Mouse (Mus musculus): ENCODE measurements around the gene Dph1.

Dph1 gene

DNA sequence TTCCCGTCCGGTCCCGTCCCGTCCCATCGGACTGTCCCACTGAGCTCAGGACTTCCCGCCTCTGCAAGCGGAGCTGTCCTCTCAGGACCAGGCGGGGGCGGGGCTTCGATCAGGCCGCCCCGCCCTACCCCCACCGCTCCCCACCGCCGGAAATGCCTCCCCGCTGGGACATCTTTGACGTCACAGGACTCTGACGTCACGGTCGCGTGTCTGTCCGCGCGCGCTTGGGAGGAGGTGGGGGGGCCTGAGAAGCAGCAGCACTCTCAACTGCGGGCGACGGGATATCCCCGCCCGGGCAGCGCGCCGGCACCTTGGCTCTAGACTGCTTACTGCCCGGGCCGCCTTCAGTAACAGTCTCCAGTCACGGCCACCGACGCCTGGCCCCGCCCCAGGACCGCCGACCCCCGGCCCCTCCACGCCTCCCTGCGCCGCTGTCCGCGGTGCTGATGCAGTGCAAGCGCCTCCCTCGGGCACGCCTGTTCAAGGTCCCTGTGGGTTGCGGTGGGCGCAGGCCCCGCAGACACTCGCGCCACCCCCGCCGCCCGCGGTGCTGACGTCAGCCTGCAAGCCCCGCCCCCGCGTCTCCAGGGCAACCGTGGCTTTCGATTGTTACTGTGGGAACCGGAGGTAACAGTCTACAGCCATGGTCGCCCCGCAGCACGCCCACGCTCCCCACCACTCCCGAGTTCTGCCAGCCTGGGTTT, 17.8 kb downstream of the Dph1 start:
- peak; percentile 84 for DNase-seq (ENCODE audit: low spot score)

DNA sequence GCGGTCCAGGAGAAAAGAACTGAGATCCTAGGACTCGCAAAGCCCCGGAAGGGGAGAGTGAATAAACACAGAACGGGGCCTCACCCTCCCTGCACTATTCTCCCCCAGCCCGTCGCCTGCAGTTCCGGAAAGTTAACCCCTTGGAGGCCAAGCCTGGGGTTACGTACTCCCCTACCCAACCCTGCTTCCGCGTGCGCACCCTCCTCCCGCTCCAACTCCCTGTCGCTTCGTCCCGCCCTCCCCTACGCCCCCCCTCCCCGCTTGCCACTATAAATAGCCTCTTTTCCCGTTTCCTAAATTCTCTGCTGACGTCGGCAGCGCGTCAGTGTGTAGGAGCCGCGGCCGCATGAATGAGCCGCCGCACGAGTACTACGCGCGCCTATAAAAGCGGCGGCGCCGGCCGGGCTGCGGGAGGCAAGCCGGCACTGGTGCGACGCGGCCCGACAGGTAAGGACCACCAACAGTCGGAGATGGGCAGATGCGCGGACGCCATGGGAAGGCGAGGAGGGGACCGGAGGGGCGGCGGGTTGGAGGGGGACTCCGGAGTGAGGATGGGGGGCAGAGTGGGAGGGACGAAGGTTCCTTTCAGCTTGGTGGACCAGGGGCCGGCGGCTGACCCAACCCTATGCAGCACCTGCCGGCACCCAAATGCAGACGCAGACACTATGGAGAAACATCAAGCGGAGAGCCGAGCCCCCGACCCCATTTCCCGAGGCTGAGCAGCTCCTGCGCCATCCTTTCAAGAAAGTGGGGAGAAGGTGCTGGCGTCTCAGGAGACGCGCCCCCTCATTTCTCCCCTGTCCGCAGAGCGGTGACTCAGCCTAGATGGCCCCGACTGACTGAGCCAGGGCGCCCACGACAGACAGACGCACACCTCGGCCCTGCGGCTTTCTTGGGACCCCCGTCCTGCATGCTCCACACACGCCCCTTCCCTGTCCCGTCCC, 18.6 kb downstream of the Dph1 start:
- DNase-seq (ENCODE audit: low spot score) = no peak

DNA sequence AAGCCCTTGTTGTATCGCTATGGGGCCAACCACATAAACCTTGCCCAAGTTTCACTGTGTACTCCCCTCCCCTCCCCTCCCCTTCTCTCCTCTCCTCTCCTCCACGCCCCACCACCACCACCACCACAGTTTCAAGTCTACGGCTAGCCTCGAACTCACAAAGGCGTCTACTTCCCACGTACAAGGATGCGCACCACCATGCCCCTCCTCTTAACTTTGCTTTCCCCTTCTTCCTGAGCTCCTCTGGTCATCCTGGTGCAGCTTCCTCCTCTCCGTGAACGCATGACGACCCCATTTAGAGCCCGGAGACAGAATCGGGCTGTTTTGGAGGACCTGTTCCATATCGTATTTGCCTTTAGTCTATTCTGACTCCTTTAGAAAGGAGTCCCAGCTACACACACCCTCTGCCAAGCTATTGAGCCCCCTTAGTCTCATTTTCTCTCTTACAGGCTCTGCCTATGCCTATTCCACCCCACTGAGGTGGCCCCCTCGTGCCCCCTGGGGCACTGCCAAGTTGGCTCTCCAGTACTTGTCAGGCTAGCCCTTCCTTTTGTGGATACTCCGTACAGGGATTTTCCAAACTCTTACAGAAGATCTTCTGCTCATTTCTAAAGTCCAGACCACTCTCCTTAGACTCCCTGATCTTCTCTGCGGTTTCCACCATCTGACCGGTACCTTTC, 19.7 kb downstream of the Dph1 start:
- DNase-seq (ENCODE audit: low spot score) = no peak

DNA sequence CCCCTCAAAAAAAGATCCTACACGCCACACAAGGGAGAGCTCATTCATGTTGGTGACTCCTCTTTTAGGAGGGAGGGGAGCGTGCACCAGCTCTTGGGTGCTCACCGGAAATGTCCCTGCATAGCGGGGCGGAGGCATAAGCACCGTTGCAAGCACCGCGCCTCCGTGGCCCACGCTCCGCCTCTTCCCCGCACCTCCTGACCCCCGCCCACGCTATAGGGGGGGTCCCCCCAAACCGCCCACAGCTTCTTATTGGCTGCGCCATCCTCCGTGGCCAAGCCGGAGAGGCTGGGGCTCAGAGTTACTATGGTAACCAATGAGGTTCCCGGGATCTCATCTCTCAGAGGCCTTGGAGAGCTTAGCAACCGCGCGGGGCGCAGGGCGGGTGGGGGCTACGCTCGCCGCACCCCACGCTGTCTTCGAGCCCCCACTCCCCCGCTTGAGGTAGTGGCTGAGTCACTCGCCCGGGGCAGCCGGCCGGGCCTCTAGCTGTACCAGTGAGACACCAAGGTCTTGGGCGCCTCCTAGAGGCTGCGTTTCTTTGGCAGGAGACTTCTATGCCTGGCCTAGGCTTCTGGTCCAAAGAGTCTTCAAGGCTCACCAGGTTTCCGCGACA, 20.8 kb downstream of the Dph1 start:
- DNase-seq (ENCODE audit: low spot score) = peak; percentile 95

DNA sequence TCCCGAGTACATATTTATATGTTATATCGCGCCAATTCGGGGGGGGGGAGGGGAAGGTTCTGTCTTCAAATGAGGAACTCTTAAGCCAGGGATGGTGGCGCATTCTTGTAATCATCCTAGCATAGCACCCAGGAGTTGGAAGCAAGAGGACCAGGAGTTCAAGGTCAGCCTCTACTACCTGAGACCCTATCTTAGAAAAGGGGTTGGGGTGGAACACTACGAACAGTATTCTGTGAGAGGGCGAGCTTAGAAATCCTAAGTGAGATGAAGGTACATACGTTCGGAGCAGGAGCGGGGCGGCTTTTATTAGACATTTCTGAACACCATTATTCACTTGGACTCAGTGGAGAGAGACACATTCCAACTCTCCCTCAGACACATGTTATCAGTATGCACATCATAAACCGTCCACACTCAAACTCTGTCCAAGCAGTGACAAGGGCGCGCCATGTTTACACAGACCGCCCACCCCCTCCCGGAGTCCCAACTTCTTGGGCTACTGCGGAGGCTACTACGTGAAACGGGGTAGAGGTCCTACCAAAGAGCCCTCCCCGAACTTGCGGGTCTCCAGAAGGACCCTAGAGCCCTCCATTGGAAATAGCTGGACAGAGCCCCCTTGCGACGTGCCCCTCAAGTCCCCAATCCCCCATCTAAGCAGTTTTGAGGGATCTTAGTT, 21.5 kb downstream of the Dph1 start, which contains the start of gene Hic1:
Hic1 (minus strand) TSS at position 115 of the 676 bp plus-strand sequence.
- no peak for DNase-seq (ENCODE audit: low spot score)

DNA sequence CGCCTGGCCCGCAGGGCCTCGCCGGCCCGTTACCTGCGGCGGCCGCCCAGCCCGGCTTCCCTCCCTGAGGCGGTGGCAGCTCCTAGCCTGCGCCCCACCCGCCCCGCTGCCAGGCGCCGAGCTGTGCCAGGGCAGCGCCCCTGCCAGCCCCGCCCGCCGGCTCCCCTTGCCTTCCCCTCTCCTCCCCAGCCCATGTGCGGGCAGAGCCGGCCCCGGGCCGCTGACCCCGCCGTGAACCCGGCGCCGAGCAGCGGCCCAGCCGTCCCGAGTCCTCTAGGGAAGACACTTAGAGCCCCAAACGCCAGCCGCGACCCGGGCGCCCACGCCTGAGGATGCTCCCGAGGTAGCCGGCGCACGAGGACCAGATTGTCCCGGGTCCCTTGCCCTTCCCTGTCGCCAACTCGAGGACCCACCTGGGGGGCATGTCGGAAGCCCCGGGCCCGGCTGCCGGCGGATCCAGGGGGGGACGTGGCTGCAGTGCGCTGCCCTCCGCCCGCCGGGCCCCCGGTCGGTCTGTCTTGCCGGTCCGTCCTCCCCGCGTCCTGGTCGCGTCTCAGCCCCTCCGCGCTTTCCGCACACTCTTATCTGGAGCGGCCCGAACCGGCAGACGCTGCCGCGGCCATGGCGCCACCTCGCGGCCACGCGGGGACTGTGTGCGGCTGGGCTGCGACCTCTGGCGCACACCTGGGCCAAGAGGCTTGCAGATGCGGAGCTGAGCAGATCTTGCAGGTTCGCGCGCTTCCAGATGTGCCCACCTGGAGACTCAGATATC, 22.3 kb downstream of the Dph1 start:
- DNase-seq (ENCODE audit: low spot score) = peak; percentile 80

DNA sequence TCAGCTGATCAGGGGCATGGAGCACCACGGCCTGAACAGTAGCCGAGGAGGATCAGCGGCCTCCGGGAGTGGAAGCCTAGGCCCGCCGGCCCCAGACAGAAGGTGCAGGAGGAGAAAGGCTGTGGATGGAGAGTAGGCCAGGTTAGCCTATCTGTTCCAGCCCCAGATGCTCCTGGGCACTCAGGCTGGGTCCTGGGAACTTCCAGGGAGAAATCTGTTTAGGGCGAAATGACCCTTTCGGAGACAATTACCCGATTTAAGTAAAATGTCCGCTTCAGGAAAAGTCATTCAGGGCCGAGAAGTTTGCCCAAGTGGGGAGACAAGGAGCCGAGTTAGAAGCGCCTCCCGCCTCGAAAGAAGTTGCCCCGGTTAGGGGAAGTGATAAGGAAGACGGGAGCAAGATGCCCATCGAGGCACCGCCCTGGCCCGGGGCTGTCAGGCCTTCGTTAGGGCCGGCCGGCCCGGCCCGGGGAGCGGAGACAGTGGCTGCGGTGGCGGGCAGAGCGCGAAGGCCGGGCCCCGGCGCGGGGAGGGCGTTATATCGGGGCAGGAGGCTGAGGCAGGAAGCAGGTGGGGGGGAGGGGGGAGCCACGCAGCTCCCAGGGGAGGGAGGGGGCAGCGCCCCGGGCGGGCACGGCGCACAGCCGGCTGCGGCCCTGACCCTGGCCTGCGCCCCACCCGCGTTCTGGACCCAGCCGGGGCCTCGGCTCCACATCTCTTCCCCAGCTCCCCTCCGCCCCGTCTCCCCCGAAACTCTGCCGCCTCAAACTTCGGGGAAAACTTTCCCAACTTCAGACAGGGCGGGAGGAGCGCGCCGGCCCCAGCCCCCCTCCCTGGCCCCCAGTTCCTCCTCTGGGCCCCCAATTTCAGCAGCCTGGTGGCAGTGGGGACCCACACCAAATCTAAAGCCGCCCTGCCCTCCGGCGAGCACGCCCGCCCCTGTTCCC, 23.1 kb downstream of the Dph1 start:
- no peak for DNase-seq (ENCODE audit: low spot score)

DNA sequence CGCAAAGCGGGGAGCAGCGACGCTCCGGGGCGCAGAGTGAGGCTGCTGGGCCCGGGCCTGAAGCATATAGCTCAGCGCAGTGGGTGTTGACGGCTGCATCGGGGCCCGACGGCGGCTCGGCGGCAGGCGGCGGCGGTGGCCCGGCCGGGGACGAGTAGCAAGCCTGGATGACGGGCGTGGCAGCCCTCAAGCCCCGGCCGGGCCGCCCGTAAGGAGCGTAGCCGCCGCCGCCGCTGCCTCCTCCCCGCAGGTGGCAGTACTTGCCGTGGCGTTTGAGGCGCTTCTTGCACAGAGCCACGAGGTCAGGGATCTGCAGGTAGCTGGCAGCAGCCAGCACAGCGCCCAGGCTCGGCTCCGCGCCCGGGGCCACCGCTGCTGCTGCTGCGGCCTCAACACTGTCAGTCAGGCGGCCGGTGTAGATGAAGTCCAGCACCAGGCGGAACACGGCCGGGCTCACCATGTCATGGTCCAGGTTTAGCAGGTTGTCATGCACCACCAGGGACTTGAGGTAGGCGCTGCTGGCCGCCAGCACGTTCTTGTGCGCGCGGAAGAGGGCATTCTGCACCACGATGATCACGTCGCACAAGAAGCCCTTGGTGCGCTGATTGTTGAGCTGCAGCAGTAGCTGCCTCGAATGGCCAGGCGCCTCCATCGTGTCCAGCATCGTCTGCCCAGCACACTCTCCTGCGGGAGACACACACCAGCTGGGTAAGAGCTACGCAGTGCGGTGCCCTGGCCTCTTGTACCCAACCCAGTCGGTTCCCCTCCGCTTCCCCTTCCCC, 24.0 kb downstream of the Dph1 start:
- DNase-seq (ENCODE audit: low spot score) = no peak

DNA sequence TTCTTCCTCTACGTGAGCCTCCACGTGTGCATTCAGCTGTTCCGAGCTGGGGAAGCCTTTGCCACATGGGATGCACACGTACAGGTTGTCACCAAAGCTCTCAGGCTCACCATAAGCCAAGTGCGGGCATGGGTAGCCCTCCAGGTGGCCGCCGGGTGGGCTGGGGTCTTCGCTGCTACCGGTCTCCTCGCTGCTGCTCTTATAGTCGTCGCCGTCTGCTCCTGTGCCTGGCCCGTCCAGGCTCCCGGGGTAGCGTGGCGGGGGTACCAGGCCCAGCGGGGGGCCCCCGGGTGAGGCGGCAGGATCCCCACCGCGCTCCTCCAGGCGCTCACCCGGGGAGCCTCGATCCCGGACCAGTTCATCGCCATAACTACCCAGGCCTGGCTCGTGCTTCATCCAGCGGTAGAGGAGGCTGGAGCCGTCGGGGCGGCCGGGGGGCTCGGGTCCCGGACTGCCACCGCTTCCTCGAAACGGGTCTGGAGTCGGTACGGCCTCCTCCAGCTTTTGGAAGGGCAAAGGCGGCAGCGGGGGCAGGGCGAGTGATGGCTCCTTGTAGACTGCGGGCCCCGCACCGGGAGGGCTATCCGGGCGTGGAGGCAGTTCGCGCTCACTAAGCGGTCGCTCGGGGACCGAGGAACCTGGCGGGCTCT, 24.7 kb downstream of the Dph1 start:
- no peak for DNase-seq (ENCODE audit: low spot score)

DNA sequence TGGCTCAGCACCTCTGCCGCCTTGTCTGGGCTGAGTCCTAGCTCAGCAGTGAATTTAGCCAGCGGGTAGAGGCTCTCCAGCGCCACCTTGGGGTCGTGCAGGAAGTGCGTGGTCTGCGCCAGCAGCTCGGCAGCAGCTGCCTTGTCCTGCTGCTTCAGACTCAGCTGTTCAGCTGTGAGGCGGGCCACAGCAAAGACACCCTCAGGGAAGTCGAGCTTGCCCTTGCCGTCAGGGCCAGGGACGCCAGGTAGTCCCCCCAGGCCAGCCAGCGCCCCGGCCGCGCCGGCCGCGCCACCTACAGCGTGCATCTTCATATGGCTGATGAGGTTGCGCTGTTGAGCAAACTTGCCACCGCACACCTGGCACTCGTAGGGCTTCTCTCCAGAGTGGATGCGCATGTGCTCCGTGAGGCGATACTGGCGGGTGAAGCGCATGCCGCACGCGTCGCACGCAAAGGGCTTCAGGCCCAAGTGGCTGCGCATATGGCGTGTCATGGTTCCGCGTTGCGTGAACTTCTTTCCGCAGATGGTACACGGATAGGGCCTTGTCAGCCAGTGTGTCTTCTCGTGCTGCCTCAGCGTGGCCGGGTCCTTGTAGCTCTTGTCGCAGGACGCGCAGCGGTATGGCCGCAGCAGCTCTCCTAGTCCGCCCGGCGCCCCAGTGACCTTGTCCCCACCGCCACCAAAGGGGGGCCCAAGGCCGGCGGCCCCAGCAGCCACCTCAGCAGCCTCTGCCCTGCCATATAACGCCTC, 25.4 kb downstream of the Dph1 start:
- peak; percentile 64 for DNase-seq (ENCODE audit: low spot score)

DNA sequence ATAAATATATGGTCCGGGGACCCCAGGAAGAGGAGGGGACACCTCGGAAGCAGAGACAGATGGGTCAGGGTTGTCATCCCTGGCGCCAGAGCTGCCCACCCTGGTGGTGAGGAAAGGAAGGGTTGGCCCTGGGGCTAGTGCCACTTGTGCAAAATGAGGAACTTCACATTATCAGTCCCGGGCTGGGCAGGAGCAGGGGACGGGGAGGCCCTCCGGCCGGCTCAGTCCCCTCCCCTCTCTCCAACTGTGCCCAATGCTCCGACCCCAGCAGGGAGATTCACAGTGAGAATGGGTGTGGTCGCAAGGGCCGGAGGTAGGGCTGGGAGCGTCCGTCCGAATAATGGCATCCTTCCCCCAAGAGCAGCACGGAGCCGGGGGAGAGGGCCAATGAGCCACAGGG, 26.3 kb downstream of the Dph1 start:
- DNase-seq (ENCODE audit: low spot score) = no peak

DNA sequence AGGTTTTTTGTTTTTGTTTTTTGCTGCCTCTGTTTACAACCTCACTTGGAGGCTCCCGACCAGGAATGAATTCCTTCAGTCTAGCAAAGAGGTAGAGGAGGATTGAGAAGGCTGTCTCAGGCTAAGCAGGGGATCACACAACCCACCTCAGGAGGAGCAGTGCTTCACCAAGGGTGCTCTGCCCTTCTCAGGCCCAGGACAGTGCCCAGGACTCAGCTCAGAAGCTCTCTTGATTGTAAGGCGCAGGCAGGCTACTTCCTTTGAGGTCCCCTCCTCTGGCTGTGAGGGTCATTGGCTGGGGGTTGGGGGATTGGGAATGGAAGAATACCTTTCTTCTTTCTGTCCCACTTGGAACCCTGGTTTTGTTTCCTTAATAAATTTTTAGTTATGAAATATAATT, 27.0 kb downstream of the Dph1 start:
- no peak for DNase-seq (ENCODE audit: low spot score)

DNA sequence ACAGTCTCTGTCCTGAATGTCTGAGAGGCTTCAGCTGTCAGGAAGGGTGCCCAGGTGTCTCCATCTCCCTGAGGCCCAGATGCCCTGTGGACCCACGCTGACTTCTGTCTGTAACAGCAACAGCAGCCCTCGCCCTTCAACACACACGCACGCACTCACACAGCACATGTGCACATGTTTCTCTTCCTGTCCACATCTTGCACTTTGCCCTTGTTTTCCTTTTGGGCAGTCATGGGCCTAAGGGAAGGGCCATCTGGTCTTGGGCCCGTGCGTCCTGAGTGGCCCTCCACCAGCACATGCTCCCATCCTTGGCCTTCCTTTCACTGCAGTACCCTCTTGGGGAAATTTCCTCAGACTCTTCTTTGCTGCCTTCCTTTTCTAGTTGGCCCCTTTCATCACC, 27.7 kb downstream of the Dph1 start:
- DNase-seq (ENCODE audit: low spot score) = no peak

DNA sequence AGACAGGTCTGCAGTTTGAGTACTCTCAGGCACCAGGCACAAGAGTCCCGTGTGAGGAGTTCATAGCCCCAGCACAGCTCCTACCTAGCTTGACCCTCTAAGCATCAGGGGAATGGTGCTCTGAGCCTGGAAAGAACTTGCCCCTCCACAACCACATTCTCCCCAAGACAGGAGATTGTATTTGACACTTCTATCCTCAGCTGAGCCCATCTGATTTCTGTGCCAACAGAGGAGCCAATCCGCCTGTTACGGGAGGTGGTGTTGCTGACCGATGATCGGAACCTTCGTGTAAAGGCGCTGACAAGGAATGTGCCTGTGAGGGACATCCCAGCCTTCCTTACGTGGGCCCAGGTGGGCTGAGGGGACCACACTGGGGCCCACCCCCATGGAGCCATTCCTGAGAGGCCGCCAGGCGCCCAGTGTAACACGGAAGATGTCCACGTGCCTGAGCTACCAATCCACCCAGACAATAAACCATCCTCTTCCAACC, 28.4 kb downstream of the Dph1 start:
- no peak for DNase-seq (ENCODE audit: low spot score)

DNA sequence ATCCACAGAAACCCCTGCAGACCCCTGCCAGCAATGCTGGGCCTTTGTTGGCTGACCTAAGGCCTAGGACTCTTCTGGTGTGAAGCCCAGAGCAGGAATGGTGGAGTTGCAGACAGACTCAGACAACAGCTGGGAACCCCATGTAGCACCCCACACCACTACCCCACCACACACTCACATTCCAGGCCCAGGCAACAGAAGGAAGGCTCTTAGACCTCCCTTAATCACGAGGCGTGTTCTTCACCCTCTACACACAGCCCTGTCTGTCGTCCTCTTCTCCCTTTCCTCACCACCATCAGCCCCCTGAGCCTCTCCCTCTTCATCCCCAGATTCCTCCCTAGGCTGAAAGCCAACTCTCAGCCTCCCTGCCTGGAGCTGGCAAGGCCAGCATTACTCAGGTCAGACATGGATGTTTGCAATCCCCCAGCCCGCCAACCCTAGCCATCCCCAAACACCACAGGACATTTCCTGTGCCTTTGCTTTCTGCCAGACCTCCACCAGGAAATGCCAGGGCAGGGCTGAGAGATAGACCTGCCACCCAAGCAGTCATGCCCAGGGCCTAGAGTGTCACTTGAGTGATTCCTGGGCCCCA, 29.5 kb downstream of the Dph1 start:
- DNase-seq (ENCODE audit: low spot score) = no peak

DNA sequence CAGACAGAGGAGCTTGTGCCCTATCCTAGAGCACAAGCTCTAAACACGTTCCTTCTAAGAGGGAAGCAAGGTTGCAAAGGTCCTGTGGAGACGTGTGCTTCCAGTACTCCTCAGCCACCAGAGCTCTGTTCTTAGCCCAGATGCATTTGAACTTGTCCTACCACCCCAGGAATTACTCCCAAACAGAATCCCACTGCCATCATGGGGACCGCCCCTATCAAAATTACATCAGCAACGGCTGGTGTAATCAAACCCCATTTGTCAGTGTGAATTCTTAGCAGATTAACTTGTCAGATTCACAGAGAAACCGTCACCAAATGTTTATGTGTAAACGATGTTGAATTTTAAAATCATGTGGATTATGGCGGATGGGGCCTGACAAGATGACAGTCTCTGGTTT, 30.1 kb downstream of the Dph1 start:
- no peak for DNase-seq (ENCODE audit: low spot score)

DNA sequence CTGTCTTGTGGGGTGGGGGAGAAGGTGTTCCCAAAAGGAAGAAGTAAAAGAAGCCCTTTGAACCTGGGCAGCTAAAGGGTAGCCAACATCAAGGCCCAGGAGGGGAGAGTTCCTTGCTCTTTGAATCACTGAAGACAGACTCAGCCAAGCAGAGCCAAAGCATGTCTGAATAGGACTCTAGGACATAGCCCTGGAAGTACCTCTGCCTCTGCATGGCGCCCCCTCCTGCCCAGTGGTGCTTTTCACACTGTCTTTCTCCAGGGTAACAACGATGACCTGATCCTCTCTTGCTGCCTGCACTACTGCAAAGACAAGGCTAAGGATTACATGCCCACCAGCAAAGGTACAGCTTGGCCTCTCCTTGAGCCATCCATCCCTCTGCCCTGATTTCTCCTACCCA, 31.5 kb downstream of the Dph1 start:
- peak; percentile 23 for DNase-seq (ENCODE audit: low spot score)

Data from retina, embryonic 14.5 days (tissue).